Mouse (Mus musculus): ENCODE results near the gene Olfr1408.

Olfr1408 gene

GRCm38 (mm10) chr1:173137274-173137673 is at the start of gene Olfr1408:
TSS of gene Olfr1408 (minus strand) at chr1:173137374.
- no peak for DNase-seq (ENCODE audit: low read depth, low spot score)

GRCm38 (mm10) chr1:173174154-173174842 is 37.1 kb upstream of the Olfr1408 start:
- DNase-seq (ENCODE audit: low read depth, low spot score): no peak
